Mouse (Mus musculus) lung, adult 18-20 months (tissue): ENCODE measurements around the gene Pex26.
A peak's percentile ranks its signal among the peaks of the same experiment; 100 is the strongest.

ENCODE experiments used
- DNase-seq, 2 experiments: peaks; one replicate each; pipeline ENCODE4 v3.0.0; 2022; ENCODE audit warnings: mixed read lengths in 2 of 2

Pex26 gene

DNA sequence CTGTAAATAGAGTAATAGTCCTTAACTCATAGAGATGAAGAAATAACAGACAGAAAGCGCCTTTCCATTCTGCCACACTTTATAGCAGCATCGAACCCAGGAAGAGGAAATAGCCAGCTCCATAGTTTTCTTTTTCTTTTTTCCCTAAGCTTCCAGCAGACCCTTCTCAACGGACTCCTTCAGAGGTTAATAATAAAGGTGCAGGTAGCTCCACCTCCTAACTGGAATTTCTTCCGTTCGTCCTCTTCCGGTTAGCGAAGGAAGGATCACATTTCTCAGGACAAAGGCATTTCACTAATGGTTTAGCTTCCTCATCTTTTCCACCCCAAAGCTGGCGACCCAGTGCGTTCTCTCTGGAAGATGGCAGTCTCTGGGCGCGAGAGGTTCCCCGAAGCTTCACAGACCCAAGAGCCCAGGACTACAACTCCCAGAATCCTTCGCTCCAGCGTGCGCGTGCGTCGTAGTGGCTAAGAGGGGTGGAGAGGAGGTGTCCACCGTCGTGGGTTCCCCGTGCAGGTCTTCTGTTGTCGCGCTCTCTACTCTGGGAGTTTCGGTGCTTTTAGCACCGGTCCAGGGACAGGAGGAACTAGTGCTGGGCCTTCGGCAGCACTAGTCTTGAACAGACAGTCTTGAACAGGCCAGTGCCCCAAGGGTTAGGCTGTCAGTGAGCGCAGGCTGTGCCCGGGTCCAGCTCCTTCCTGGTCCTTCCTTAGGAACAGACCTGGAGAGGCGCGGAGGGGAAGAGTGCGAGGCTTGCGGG, at the start of gene Pex26:
TSS of gene Pex26 (plus strand) at position 254 of the 760 bp plus-strand sequence.
- peak; percentile 91 to 93 for DNase-seq

DNA sequence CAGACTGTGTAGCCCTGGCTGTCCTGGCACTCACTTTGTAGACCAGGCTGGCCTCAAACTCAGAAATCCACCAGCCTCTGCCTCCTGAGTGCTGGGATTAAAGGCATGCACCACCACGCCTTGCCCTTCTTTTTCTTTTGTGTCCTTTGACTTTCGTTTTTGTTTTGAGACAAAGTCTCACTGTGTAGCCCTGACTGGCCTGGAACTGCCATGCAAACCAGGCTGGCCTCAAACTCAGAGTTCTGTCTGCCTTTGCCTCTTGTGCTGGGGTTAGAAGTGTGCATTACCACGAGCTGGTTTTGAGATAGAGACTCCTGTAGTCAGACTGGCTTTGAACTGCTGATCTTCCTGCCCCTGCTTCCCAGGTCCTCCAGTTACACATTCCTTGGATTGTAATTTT, 49.2 kb upstream of the Pex26 start:
- no peak for DNase-seq

DNA sequence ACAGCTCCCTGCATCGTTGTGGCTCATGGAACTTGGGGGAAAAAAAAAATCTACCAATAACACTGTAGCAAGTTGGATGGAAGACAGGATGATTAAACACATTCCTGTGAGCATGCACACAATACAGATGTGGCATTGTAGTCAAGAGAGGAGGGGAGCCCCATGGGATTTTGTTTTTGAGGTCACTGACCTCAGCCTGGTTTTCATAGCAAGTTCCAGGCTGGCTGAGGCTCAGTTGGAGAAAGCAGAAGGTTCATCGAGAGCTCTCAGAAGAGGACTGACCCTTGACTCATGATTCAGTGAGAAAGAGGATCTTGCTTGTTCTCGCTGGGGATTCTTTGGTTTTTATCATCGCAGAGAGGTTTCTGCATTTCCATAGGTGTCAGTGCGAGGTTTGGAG, 48.6 kb upstream of the Pex26 start:
- no peak for DNase-seq

DNA sequence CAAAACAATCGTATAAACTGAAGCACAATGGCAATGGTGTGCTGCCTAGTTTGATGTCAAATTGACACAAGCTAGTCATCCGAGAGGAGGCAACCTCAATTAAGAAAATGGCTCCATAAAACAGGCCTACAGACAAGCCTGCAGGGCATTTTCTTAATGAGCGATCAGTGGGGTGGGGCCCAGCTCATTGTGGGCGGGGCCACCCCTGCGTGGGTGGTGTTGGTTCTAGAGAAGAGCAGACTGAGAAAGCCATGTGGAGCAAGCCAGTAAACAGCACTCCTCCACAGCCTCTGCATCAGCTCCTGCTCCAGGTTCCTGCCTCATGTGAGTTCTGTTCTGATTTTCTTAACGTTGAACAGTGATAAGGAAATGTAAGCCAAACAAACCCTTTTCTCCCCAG, 46.2 kb upstream of the Pex26 start:
- no peak for DNase-seq

DNA sequence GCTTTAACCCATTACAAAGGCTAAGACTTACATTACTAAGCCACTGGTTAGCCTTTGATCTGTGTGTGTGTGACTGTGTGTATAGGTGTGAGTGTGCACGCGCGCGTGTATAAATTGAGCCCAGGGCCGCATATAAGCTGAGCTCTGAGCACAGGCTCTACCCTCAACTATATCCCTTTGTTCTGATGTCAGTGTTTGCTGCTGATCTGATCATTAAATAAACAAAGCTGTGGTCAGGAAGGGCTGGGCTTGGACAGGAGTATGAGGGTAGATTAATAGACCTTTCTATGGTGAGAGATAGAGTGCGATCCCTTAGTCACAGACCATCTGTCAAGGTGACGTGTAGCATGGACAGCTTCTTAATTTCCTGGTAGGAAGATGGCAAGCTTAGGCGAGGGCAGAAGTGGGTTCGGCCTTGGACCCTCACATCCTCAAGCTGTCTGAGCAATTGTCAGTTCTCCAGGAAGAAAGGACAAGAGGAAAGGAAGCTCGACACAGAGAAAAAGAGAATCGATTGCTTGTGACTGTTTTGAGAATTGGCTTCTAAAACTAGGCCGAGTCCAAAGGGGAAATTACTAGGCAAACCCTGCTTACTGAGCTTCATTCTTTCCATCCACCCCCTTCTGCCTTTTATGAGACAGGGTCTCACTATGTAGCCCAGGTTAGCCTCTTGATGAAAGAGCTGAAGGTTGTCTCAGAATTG, 45.0 kb upstream of the Pex26 start:
- peak in 1 of 2 experiments; percentile 22 for DNase-seq

DNA sequence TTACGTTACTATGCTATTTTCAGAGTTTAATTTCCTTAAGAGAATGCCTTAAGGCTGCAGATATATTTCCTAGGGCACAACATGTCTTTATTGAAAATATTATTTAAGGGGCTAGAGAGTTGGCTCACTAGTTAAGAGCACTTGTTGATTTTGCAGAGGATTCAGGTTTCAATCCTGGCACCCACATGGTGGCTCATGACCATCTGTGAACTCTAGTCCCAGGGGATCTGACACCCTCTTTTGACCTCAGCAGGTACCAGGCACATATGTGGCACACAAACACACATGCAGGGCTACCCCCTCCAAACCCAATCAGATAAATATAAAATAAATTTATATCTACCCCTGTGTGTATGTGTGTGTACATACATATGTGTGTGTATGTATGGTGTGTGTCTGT, 44.2 kb upstream of the Pex26 start:
- no peak for DNase-seq

DNA sequence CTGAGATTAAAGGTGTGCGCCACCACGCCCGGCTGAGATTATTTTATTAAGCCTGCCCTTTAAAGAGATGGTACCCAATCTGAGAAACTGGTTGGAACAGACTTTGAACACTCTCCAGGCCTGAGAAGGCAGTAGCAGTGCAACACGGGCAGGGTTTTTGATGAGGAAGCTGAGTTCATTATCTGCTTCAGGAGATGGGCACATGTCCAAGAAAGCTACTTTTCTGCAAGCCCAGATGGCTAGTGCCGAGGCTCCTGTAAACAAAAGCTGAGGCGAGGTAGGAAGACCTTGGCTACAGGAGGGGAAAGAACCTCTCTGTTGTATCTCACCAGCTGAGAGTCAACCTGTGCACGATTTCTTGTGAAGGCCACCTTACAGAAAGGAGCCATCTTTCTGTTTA, 41.2 kb upstream of the Pex26 start:
- DNase-seq: no peak

DNA sequence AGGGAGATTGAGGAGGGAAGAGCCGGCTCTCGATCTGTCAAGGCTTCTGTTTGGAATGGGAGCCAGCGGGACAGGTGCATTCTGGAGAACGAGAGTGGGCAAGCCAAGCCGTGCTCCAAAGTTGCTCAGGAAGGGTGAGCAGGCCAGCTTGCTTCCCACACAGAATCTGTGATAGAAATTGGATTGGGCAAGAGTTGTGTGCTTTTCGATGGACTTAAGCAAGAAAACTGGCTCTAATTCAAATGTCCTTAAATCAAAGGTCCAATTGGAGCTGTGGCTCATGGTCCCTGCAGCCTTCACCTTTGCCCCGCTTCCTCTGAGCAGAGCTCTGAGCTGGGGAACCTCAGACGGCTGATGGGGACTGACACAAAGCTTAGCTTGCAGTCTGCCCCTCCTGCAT, 40.0 kb upstream of the Pex26 start:
- DNase-seq: peak; percentile 27 to 54

DNA sequence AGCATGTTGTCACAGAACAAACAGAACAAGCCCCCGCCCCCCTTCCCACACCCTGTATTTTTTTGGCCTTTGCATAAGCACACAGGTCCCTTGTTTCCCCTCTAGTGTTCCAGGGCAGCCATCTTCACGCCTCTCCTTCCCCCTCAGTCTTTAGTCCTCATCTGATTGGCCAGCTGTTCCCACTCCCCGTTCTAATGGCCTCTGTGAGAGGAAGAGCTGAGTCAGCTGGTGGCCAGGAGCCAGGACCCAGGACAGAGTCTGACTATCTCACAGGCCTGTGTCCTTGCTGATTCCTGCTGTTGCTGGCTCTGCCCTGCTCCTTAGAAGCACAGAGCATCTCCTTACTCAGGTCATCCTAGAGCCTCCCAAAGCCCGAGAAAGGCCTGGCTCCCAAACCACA, 39.4 kb upstream of the Pex26 start:
- peak in 1 of 2 experiments; percentile 26 for DNase-seq

DNA sequence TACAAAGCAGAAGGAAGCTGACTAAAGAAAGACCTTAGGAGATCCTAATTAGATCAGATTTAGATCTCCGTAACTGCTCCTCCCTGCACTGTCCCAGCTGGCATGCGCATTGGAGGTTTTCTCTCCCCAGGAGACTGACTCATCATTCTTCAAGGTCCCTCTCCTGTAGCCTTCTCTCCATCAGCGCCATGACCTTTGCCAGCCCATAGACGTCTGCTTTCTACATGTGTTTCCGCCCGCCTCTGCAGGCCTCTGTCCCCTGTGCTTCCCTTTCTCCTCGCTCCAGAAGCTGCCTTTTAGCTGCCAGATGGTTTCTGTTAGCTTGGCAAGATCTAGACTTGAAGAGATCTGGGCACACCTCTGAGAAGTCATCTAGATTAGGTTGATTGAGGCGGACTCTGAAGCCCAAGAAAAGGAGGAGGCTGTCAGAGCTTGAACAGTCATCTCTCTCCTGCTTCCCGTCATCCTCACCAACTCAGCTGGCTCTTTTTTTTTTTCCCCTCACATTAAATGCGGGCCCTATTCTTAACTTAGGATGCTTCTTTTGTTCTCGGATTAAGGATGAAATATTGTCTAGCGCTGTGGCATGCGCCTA, 38.4 kb upstream of the Pex26 start:
- no peak for DNase-seq

DNA sequence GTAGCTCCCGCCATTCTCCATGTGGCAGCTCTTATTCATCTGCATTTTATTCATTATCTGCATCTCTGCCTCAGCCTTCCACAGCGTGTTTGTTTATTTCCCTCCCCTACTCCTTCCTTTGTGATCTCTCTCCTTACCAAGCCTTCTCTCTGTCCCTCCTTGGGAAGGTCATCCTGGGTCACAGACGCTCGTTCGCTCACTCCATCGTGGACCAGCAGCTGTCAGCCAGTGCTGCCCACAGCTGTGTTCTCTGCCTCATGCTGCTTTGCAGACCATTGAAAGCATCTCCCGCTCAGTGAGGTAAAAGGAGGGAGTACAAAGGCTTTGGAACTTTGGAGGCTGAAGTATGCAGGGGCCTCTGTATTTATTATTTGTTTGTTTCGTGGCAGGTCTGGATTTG, 37.6 kb upstream of the Pex26 start:
- DNase-seq: no peak

DNA sequence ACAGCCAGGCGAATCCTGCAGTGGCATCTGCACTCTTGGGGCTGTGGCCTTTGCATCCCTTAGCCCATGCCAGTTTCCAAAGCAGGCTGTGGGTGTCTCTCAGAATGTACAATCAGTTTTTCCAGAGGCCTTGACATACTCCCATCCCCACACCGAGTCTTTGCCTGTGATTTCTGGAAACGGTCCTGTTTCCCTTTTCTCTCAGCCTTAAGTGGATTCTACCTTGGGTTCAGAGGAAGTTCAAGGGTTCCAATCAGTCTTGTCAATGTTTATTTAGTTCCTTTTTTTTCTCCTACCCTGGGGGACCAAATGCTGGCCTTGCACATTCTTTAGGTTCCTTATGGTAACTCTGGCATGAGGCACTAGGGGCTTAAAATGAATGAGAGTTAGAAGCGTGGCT, 36.7 kb upstream of the Pex26 start:
- DNase-seq: no peak

DNA sequence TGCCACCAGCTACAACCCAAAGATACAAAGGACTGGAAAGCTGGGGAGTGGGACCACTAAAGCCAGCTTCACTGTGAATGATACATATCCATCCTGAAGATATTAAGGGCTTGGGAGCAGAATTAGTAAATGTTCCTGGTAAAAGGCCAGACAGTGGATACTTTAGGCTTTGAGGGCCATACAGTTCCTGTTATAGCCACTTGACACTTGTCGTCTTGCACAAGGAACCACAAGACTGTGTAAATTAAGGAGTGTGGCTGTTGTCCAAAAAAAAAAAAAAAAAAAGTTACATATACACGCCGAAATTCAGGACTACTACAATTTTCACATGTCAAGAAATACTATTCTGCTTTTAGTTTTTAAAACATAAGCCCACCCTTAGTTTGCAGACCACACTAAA, 35.1 kb upstream of the Pex26 start:
- peak in 1 of 2 experiments; percentile 38 for DNase-seq

DNA sequence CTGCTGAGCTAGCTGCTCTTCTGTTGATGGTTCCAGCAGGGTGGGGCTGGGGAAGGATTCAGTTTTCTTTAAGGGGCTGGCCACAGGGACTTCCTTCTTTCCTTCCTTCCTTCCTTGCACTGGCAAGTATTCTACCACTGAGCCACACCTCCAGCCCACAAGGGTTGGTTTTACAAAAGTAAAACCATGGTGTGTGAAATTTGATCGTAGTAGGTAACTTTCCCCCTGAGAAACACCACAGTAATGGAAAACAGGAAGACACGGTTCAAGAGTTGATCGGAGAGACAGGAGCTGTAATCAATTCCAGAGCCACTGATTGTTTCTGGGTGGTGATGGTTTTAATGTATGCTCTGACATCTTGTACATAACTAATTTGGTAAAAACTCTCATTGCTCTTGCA, 34.0 kb upstream of the Pex26 start:
- no peak for DNase-seq

DNA sequence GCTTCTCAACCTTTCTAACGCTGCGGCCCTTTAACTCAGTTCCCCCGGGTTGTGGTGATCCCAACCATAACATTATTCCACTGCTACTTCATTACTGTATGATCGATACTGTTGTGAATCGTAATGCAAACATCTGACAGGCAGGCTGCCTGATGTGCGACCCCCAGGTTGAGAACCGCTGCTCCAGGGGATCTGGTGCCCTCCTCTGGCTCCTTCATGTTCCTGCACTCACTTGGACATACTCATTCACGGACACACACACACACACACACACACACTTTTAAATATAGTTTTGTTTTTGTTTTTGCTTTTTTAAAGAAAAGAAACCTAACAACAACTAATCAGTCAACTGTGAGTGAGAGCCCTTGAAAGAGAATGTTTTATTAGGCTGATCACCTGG, 33.3 kb upstream of the Pex26 start:
- no peak for DNase-seq

DNA sequence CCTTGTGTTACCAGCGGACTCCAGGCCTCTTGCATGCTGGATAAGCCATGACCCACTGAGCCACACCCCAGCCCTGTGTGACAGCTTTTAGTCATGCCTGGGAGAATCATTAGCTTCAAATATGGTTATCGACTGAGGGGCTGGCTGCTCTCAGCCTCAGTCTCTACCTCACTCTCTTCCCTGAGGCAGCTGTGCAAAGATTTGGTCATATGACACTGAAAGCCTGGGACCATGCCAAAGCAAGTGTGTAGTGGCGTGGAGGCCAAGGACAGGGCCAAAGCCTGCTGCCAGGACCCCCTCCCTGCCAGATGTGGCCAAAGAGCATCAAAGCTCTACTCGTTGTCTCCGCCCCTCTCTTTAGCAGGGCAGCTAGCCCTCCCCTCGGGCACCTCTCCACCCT, 31.7 kb upstream of the Pex26 start:
- peak; percentile 33 to 55 for DNase-seq

DNA sequence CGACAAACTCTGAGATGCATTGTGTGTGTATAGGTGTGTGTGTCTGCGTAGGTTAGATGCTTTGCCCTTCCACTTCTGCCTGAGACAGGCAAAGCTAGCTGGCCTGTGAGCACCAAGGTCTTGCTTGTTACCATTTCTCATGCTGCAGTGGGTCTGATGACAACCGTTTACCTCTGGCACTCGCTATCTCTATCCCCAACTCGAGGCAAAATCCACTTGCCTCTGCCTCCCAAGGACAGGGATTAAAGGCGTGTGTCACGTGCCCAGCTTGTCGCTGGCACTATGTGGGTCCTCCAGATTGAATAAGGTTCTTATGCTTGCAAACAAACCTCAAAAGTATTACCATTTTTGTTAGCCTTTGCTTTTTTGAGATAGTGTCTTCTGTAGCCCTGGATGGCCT, 30.3 kb upstream of the Pex26 start:
- no peak for DNase-seq

DNA sequence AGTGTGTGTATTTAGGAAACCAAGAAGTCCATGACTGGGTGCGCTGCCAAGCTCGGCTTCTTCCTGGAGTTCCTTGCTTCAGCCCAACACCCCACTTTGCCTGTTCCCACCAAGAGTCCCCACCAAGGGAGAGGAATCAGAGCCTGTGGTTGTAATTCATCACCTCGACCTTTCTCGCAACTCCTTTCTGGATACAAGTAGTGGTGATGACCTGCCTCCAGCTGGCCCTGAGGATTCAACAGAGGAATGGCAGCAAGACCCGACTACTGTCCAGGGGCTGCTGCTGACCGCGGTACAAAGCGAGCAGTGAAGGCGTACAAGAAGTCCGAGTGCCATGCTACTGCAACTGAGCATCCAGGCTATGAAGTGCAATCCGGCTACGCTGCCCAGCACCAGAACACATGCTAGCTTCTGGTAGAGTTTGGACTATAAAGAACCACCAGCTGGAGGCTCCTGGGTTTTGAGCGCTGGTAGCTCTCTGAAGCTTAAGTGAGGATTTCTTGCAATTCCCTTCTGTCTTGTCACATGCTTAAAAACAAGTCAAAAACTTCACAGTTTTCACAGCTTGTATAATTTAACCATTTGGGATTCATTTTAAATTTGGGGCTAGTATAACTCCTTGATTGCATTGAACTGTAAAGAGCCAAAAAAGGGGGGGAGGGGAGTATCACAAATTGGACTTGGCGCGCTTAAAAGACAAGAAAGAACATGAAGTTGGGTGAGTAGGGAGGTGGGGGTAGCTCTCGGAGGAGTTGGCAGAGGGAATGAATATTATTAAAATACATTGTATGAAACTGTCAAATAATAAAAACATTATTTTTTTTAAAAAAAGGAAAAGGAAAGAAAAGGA, 28.8 kb upstream of the Pex26 start:
- DNase-seq: no peak

DNA sequence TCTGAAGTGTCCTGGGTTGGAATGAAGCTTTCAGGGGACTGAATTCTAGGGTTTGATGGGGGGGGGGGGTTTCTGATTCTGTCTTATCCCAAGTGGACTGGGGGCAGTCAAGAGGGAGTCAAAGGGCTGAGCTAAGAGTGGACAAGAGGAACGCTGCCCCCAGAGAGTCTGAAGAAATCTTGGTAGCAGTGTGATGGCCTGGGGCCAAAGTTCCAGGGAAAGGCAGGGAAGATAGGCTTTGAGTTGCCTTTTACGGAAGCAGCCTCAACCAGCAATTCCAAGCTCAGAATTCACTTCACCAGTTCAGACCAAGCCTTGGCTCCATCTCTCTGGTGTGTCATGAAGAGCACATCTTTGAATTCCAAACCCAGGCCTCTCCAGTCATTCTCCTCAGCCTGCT, 27.4 kb upstream of the Pex26 start:
- no peak for DNase-seq

DNA sequence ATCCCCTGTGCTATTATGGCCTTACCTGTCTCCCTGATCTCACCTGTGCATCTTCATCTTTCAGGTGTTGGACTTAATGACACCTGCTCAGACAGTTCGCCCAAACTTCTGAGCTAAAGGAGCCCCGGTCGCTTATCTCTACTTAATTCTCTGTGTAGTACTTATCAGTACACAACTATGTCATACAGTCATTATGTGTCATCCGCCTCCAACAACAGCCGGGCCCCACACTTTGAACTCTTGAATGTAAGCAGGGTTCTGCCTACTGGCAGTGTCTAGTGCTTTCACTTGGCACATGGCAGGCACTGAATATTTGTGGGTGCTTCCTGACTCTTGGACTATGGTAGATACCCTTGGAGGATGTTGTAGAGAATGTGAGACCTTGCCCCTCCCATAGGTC, 23.9 kb upstream of the Pex26 start:
- DNase-seq: no peak

DNA sequence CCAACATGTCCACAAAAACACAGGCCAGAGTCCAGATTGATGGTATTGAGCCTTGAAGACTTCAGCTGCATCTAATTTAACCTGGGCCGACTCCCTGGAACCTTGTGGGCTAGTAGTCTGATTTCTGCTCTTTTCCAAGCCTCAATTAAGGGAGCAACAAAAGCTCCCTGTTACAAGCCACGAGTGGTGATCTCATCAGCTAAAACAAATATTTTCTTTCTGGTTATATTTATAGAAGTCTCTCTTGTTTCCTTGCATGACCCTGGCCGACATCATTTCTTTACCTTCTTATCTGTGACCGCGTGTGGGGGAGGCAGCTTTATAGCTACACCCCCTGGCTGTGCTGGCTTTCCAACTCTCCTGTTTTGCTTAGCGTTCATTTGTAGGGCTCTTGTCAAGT, 23.3 kb upstream of the Pex26 start:
- no peak for DNase-seq

DNA sequence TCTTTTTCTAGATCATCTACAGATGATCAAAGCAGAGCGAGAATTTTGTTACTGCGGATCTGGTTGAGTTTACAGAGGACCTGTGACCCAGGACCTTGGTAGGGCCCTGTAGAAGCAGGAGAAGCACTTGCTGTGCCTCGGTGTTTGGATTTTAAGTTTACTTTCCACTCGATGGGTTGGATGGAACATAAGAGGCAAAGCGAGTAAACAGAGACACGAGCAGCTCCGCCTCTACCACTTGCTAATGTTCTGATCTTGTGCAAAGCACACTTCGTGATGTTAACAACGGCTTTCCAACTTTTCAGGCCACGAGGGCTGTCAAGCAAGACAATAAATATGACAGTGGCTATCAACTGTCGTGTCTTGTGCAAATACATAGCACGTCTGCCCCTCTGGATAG, 20.9 kb upstream of the Pex26 start:
- DNase-seq: peak; percentile 36 to 53

DNA sequence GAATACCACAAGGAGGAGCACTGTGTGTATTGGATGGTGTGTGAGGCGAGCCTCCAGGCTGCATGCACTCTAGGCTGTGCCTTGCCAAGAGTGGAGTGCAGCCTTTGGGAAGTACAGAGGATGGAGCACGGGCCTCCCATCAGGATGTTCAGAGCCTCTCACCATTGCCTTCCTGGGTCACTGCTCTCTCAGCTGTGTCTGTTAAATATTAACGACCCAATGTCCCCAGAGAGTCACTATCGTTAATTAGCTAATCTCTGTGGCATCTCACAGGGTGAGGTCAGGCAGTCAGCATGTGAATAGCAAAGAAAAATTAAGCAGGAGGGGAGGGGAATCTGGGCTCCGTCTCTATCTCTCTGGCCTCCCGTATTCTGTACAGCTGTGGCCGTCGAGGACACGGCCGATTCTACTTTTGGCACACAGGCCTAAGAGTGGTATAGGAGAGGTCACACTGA, 17.3 kb upstream of the Pex26 start:
- DNase-seq: no peak
